Mouse (Mus musculus) heart, postnatal 36 days (tissue): ENCODE results near the gene Cd36. TPM values are rescaled to one million over a fixed set of nuclear protein-coding genes. Genes with fewer than 3 reads are reported as not detected.

Experiments used
- DNase-seq, 2 experiments: peaks; one replicate each; pipeline ENCODE4 v3.0.0; 2021 to 2022
- intact Hi-C: fragments of 180-260 bp; cut with DNase I; formaldehyde crosslinking; loops from one replicate; pipeline ENCODE4 v1.15.1; 2025
- total RNA-seq, 2 experiments: library from RNA; stranded (reverse); gene quantifications; 2 replicates each; pipeline ENCODE4 v1.2.3; 2021

Gene Cd36
- total RNA-seq, 2 experiments from 2014 or later: 1,925 to 2,084 TPM

DNA sequence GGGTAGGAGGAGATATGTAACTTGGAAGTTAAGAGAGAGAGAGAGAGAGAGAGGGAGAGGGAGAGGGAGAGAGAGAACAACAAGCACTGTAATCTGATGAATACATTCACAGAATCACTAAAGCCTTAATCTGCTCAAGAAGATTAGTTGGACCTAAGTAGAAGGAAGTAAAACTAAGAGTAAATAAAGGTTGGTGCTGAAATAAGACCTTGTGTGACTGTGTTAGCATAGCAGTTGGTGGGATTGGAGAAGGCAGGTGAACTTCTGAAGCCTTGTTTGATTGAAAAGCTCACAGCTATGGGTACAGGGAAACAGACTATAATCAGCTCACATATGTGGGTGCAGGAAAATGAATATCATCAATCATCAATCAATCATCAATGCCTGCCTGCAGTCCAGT lies 23.2 kb downstream of the Cd36 start:
- intact Hi-C loops: no loop called here
- DNase-seq: no peak

- no peak for DNase-seq
- intact Hi-C loops: no loop called here
Measured at GRCm38 (mm10) chr5:17863085-17863484, 25.5 kb downstream of the Cd36 start.

DNA sequence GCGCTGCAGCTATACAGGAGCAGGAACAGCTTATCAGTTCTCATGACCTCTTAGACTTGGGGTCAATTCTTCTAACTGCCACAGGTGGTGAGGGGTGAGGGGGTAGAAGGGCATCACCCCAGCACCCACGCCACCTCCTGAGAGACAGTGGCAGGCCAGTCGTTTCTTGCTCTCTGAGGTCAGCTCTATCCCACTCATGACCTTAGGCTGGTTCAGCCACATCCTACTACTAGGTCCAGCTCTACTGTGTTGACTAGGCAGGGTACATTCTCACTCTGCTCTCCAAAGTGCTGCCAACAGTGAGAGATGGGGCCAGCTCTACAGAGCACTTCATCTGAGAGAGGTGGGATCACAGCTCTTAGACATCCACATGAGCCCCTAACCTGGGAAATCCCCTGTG lies 30.2 kb downstream of the Cd36 start:
- intact Hi-C loops: no loop called here
- DNase-seq: no peak

- intact Hi-C loops: loop anchor here (2.0 kb wide), 1 partner anchor 15 kb away; no protein-coding TSS in a partner anchor
Measured at GRCm38 (mm10) chr5:17857871-17858270, 30.7 kb downstream of the Cd36 start.

DNA sequence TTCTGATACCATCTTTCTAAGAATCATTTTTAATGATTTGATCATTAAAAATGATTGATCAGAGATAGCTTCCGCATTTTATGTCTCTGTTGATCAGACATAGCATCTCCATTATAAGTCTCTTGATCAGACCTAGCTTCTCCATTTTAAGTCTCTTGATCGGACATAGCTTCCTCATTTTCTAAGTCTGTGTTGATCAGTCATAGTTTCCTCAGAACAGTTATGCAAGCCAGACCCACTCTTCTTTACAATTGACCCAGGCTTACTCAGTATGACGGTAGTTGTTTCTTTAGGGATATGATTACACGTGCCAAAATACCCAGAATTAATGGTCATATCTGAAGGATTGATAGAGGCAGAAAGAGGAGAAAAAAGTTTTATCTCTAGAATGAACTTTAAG lies 31.3 kb downstream of the Cd36 start:
- intact Hi-C loops: loop anchor here (2.0 kb wide), 1 partner anchor 16 kb away; no protein-coding TSS in a partner anchor

More at GRCm38 (mm10) chr5:17857871-17858270, 30.7 kb downstream of the Cd36 start:
- no peak for DNase-seq

GRCm38 (mm10) chr5:17854127-17854923 lies 34.3 kb downstream of the Cd36 start:
- no peak for DNase-seq
- intact Hi-C loops: no loop called here

More for the DNA sequence above, 31.3 kb downstream of the Cd36 start:
- no peak for DNase-seq

DNA sequence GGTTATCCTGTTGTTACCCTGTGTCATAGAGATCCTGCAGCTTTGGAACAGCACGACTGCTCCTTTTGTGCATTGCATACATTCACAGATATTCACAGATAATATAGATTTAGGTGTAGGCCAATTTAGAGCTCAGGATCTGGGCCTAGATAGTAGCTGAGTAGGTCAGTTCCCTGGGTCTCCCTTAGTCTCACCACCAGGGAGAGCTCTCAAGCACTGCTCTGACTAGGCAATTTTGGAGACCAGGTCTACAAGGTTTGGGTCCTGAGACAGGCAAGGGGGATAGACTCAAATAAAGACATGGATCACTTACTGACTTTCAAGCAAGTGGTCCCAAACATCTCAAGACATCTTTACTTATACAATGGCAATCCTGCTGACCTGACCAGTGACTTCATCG lies 38.0 kb downstream of the Cd36 start:
- intact Hi-C loops: no loop called here
- DNase-seq: no peak

DNA sequence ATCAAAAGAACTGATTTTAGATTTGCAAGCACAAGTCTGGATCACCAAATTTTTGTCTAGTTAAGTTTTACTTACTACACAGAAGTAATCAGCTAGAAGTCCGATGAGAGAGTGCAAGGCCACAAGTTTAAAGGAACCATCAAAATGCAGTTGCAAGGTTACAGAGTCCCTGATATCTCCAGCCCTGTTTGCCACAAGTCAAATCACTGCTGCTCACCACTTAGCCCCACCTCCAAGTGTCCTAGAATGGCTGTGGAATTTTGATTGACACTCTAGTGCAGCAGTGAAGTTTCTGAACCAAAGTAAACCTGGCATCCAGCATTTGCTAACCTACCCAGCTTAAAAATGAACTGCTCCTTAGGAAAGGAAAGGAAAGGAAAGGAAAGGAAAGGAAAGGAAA lies 39.0 kb downstream of the Cd36 start:
- intact Hi-C loops: loop anchor here (5.0 kb wide), 1 partner anchor 33 kb away; no protein-coding TSS in a partner anchor
- peak in 1 of 2 experiments; percentile 49 for DNase-seq

- intact Hi-C loops: loop anchor here (5.0 kb wide), 1 partner anchor 34 kb away; no protein-coding TSS in a partner anchor
Measured at GRCm38 (mm10) chr5:17848733-17849132, 39.9 kb downstream of the Cd36 start.

GRCm38 (mm10) chr5:17848267-17848666 lies 40.3 kb downstream of the Cd36 start:
- no peak for DNase-seq
- intact Hi-C loops: loop anchor here (5.0 kb wide), 1 partner anchor 34 kb away; no protein-coding TSS in a partner anchor

More at GRCm38 (mm10) chr5:17848733-17849132, 39.9 kb downstream of the Cd36 start:
- DNase-seq: no peak

- intact Hi-C loops: loop anchor here (5.0 kb wide), 1 partner anchor 138 kb away; no protein-coding TSS in a partner anchor
- no peak for DNase-seq
Measured at GRCm38 (mm10) chr5:17843921-17844320, 44.7 kb downstream of the Cd36 start.

DNA sequence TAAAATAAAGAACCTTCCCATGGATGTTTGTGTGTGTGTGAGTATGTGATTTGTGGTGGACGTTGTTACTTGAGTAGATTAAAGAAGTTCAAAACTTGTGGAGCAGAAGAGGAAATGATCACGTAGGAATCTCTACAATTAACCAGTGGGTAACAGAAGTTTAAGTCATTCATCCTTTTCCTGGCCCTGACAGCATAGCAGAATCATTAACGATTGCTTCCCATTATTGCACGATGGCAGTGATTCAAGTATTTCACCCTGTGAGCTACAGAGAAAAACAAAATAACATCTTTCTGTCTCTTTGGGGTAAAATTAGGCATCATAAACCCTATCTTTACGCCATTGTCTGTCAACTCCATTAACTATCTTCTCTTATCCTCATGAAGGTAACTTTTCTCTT lies 45.3 kb downstream of the Cd36 start:
- intact Hi-C loops: loop anchor here (5.0 kb wide), 1 partner anchor 139 kb away; no protein-coding TSS in a partner anchor
- no peak for DNase-seq

DNA sequence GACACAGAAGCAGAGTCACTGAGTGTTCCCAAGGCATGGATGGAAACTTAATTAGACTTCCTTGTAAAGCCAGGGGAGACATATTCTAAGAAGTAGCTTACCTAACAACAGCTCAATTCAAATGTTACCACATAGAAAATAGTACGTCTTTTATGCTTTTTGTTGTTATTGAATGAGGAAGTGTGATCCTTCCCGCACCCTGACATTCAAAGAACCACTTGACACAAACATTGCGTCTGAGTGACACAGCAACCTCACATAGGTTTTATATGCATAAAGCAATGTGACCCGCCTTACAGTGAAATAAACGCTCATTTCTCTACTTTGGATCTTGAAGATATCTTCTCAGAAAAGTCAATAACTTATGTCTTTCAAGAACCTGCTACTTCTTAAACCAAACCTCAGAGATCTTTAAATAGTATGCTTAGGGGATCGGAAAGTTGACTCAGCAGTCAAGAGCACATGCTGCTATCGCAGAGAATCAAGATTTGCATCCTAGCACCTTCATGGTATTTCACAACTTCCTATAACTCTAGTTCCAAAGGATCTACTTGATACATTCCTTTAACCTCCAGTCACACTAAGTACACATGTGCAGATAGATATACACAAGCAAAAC lies 46.4 kb downstream of the Cd36 start:
- DNase-seq: no peak
- intact Hi-C loops: loop anchor here (5.0 kb wide), 1 partner anchor 140 kb away; no protein-coding TSS in a partner anchor

DNA sequence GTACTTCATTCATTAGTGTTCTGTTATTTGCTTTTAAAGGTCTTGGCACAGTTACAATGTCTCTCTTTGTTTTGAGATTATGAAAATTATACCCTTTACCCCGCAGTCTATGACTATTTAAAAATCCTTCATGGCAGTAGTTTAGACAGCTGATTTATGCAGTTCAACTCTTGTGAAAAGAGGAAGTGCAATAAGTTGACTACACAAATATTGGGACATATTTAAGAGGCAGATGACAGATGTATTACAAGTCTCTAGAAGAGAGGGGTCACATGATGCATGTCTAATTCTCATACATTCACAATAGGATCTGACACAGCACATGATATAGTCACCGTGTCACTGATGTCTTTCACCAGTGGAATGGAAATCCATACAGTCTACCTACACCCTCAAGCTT lies 49.1 kb downstream of the Cd36 start:
- intact Hi-C loops: loop anchor here (5.0 kb wide), 2 partner anchors 38 to 163 kb away; no protein-coding TSS in a partner anchor
- no peak for DNase-seq

DNA sequence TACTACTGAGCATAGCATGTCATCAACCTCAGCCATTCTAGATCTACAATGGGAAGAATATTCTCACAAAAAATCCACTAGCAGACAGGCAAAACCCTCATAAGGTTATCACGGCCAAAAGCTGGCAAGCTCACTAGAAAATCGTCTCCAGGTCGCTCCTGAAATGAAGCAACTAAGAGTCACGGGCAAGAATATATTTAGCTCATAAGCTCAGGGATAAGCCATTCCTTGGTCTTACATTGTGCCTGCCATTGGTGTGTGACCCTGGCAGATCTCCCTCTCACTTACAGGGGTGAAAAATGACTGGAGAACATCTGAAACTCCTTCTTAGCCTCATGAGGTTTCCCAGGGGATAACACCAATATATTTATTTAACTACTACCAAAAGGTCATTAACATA lies 52.2 kb downstream of the Cd36 start:
- DNase-seq: no peak
- intact Hi-C loops: loop anchor here (2.0 to 5.0 kb wide), 3 partner anchors 41 to 166 kb away; partner anchors contain the start of gene Cd36

- intact Hi-C loops: loop anchor here (2.0 to 5.0 kb wide), 3 partner anchors 42 to 167 kb away; partner anchors contain the start of gene Cd36
Measured at GRCm38 (mm10) chr5:17835302-17836097, 53.1 kb downstream of the Cd36 start.

GRCm38 (mm10) chr5:17833797-17834196 lies 54.8 kb downstream of the Cd36 start:
- intact Hi-C loops: loop anchor here (5.0 kb wide), 1 partner anchor 204 kb away; no protein-coding TSS in a partner anchor
- no peak for DNase-seq

More at GRCm38 (mm10) chr5:17835302-17836097, 53.1 kb downstream of the Cd36 start:
- DNase-seq: no peak

DNA sequence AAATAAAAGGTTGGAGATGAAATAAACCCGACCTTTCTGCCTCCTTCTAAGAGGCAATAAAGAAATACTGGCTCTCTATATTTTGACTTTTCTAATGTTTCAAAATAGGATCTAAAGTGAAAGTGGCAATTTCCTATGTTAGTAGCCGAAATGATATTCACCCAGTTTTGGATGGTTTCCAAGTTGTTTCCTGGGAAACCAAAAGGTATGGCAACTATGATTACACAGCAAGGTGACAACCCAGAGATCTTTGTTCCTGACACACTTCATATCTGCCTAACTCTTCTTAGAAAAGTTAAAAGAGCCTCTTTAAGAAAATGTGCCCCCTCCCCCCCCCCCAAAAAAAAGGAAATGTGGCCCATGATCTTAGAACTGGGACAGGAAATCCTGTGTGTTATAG lies 58.1 kb downstream of the Cd36 start:
- no peak for DNase-seq
- intact Hi-C loops: loop anchor here (5.0 kb wide), 1 partner anchor 207 kb away; no protein-coding TSS in a partner anchor

DNA sequence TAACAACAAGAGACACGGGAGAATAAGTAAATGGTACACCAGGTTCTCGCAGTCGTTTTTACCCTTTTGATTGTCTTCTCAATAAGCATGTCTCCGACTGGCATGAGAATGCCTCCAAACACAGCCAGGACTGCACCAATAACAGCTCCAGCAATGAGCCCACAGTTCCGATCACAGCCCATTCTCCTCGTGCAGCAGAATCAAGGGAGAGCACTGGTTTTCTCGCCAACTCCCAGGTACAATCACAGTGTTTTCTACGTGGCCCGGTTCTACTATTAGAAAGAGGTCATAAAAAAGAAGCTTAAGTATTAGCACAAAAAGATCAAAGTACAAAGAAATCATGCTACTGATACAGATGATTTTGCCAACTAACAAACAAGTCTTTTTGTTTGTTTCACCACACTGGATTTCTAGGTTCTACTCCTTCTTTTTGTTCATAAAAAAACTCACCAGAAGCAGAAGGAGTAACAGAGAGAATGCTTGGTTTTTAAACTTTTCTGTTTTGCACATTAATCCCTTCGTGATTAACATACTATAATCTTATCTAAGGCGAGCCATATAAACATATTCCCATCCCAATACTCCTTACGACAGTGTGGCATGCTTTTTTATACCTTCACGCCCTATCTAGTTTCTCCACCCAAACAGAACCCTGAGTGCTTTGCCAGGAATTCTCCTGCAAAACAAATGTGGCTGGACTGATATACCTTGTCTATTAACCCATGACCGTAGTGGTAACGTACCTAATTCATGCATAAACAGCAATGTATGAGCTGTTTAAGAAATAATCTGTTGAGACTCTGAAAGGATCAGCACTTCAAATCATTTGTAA lies 59.7 kb downstream of the Cd36 start:
- no peak for DNase-seq
- intact Hi-C loops: no loop called here
